Mouse (Mus musculus) cerebellum, adult 18-20 months (tissue): Measurements from ENCODE around the gene Tcp11x2.

ENCODE experiments used
- DNase-seq, 2 experiments: peaks; one replicate each; pipeline ENCODE4 v3.0.0; 2021

Tcp11x2 gene

GRCm38 (mm10) chrX:135693633-135694032, at the start of gene Tcp11x2:
Gene Tcp11x2, minus strand, starts transcription at chrX:135693790.
- no peak for DNase-seq

- no peak for DNase-seq
Observed at GRCm38 (mm10) chrX:135743056-135743355, 49.4 kb upstream of the Tcp11x2 start.

GRCm38 (mm10) chrX:135742304-135743055, 48.9 kb upstream of the Tcp11x2 start, which contains the start of the genes Armcx5 and Gprasp1:
Gene Armcx5, plus strand, starts transcription at chrX:135742733.
Gene Gprasp1, plus strand, starts transcription at chrX:135742733.
- DNase-seq, result peak; percentile 89 to 91

DNA sequence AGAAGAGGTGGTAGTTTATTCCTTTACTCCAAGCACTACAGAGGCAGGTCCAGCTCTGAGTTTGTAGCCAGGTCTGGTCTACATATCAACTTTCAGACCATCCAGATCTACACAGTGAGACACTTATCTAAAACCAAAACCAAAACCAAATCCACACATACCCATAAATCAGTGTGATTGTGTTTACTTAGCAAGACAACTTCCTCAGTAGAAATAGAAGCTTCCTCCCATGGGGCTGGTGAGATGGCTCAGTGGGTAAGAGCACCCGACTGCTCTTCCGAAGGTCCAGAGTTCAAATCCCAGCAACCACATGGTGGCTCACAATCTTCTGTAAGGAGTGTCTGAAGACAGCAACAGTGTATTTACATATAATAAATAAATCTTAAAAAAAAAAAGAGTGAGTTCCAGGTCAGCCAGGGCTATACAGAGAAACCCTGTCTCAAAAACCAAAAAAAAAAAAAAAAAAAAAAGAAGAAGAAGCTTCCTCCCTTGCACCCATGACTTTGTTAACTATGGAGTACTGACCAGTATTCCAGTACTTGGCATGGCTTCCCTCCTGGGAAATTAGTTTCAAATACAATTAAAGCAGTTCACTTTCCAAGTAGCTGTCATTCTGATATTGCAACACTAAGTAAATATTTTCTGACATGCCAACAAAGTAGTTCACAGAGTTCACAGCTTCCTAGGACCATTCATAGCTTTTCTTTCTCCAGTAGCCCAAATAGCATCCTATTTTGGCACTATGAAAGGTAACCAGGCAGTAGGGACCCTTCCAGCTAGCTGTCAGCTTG, 45.3 kb upstream of the Tcp11x2 start:
- DNase-seq, result no peak

DNA sequence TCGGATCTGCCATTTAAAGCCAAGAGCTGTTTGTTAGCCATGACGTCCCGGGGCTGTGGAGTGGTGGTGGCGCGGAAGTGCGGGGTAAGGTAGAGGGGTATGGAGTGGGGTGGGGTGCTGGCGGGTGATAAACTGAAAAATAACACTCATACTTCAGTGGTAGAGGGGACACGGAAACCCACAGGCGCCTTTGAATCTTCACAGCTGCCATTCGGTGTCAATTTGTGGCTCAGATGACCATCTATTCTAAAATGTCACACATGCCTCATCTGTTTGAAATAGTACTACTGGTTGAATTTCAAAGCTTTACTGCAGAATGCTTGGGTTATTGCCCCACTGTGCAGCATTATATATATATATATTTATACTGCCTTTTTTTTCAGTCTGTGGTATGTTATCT, 31.6 kb upstream of the Tcp11x2 start, which contains the start of gene Tmsb15a:
Gene Tmsb15a (minus strand): TSS at position 101 of the 400 bp plus-strand sequence.
- no peak for DNase-seq

- DNase-seq, result no peak
Observed at GRCm38 (mm10) chrX:135712845-135713244, 19.3 kb upstream of the Tcp11x2 start.

GRCm38 (mm10) chrX:135704349-135704748, 10.8 kb upstream of the Tcp11x2 start:
- DNase-seq, result no peak

DNA sequence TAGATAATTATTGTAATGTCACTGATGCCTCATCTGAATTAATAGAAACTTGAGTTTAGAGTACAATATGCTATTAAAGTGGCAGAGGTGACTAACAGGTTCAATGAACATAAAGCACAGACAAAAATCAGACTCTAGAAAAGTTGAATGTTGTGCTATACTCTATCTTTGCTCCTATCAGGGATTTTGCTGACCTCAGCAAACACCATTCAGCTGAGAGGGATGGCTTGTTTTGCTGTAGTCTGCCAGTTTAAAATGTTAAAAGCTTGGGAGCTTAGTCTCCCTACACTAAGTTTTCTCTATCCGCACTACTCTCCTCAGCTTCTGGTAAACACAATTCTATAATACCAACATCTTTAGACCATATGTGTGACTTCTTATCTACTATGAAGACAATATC, 9.5 kb upstream of the Tcp11x2 start:
- DNase-seq, result no peak

GRCm38 (mm10) chrX:135687802-135688201, 5.8 kb downstream of the Tcp11x2 start:
- DNase-seq, result peak in 1 of 2 experiments; percentile 2

DNA sequence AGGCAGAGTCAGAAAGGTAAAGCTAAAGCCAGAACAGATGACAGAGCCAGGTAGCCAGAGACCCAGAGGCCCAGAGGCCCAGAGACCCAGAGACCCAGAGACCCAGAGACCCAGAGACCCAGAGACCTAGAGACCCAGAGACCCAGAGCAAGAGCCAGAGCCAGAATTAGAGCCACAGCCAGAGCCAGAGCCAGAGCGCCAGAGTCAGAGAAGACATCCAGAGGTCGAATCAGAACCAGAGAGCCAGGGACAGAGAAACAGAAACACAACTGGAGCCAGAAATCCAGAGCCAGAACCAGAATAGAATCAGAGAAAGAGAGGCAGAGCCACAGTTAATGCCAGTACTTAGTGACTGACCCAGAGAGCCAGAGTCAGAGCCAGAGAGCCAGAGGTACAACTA, 11.7 kb downstream of the Tcp11x2 start:
- no peak for DNase-seq

DNA sequence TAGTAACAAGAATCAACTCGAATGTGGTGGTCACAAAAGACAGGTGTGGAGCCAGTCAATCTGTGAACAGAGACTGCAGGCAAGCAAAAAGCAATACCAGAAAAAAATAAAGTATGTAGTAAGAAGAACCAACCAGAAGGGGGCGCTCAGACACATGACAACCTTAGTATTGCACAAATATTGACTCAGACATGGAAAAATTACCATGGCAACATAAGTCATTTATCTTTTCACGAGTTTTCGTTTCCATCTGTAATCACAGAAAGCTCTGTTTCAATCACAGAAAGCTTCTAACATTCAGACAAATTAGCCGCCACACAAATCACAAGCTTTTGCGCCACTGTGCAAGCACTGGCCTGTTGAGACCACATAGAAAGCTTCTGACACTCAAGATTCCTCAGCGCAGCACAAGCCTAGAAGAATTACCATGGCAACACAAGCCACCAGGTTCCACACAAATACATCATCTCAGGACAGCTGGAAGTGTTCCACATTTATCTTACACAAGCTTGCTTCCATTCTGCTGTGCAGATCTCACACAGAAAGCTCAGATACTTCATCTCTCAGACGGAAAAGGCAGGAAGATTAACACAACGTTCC, 41.3 kb downstream of the Tcp11x2 start:
- peak; percentile 12 for DNase-seq

DNA sequence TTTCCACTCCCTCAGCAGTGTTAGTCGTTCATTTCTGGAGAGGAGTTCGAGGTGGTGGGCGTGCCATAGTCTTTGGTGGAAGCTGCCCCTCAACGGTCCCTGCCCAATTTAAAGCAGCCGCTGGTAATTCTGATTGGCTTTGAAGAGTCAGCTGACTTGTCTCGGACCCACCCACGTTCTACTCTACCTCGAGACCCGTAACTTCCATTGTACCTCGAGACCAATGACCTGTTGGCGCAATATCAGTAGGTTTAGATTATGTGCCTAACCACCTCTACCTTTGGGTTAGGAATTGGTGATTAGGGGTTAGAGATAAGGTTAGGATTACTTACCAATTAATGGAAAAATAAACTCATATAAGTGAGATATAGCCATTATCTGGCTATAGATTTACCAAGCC, 66.0 kb downstream of the Tcp11x2 start, which contains the start of gene Prame:
Gene Prame (minus strand): TSS at position 101 of the 400 bp plus-strand sequence.
- DNase-seq, result no peak
